Mouse (Mus musculus) gastrocnemius, postnatal 4 days (tissue): ENCODE measurements at regions not wholly inside any gene's neighbourhood (a gene's known extent, or its start where the extent isn't known, plus 50 kb on each side); places are given as distances from the start of the nearest gene placed in this dataset.
A peak's percentile ranks its signal among the peaks of the same experiment; 100 is the strongest.

ENCODE experiments used
- DNase-seq, 2 experiments: peaks; one replicate each; pipeline ENCODE4 v3.0.0; 2021 to 2022; ENCODE audit warnings: low spot score in 2 of 2, mixed read lengths in 2 of 2

GRCm38 (mm10) chr13:5211659-5212058 is 602.7 kb upstream of the Akr1e1 start:
- DNase-seq = no peak

- no peak for DNase-seq
Measured at GRCm38 (mm10) chr13:5229476-5229875, 620.5 kb upstream of the Akr1e1 start.

GRCm38 (mm10) chr13:5234232-5234631 is 625.3 kb upstream of the Akr1e1 start:
- no peak for DNase-seq

GRCm38 (mm10) chr13:5235391-5235790 is 625.9 kb upstream of the Klf6 start:
- DNase-seq = no peak

GRCm38 (mm10) chr13:5240541-5240940 is 620.7 kb upstream of the Klf6 start:
- no peak for DNase-seq

GRCm38 (mm10) chr13:5242782-5243181 is 618.5 kb upstream of the Klf6 start:
- DNase-seq = no peak

- no peak for DNase-seq
Measured at GRCm38 (mm10) chr13:5248671-5249391, 612.5 kb upstream of the Klf6 start.

- DNase-seq = no peak
Measured at GRCm38 (mm10) chr13:5257891-5258660, 603.2 kb upstream of the Klf6 start.

GRCm38 (mm10) chr13:5259760-5260159 is 601.5 kb upstream of the Klf6 start:
- no peak for DNase-seq

- peak in 1 of 2 experiments; percentile 19 for DNase-seq
Measured at GRCm38 (mm10) chr13:5272506-5273192, 588.6 kb upstream of the Klf6 start.

- peak in 1 of 2 experiments; percentile 11 for DNase-seq
Measured at GRCm38 (mm10) chr13:5276564-5276963, 584.7 kb upstream of the Klf6 start.

- no peak for DNase-seq
Measured at GRCm38 (mm10) chr13:5289753-5290449, 571.4 kb upstream of the Klf6 start.

GRCm38 (mm10) chr13:5302141-5302540 is 559.1 kb upstream of the Klf6 start:
- DNase-seq = no peak

- DNase-seq = no peak
Measured at GRCm38 (mm10) chr13:5306688-5307087, 554.6 kb upstream of the Klf6 start.

GRCm38 (mm10) chr13:5313297-5313696 is 548.0 kb upstream of the Klf6 start:
- no peak for DNase-seq

- DNase-seq = no peak
Measured at GRCm38 (mm10) chr13:5315011-5315410, 546.3 kb upstream of the Klf6 start.

- no peak for DNase-seq
Measured at GRCm38 (mm10) chr13:5317941-5318856, 543.1 kb upstream of the Klf6 start.

- no peak for DNase-seq
Measured at GRCm38 (mm10) chr13:5345712-5346111, 515.6 kb upstream of the Klf6 start.

- DNase-seq = no peak
Measured at GRCm38 (mm10) chr13:5347503-5348469, 513.5 kb upstream of the Klf6 start.
